Mouse (Mus musculus) forebrain, embryonic 11.5 days (tissue): ENCODE measurements around the gene Irak2. TPM values are rescaled to one million over a fixed set of nuclear protein-coding genes. Genes with fewer than 3 reads are reported as not detected.

Experiments used
- ATAC-seq: fragments of 200-750 bp; cut with Nextera tagmentation; replicated peaks from 2 replicates; pipeline ENCODE4 v1.8.0; 2017; ENCODE audit warnings: moderate TSS enrichment; ENCODE audit not compliant: low FRiP score
- DNase-seq: peaks from one replicate; pipeline ENCODE4 v3.0.0-alpha.2; 2017; ENCODE audit warnings: low spot score
- H3K27ac ChIP-seq: fragments of 300-500 bp; sonication (generic); 2 replicates; pipeline ENCODE4 v1.5.1; 2014; ENCODE audit warnings: low read depth, low read length
- H3K27me3 ChIP-seq: fragments of 300-500 bp; sonication (generic); 2 replicates; pipeline ENCODE4 v1.6.1; 2014; ENCODE audit warnings: mild to moderate bottlenecking, low read length, mixed read lengths; ENCODE audit not compliant: control insufficient read depth, insufficient read depth
- H3K36me3 ChIP-seq: fragments of 300-500 bp; sonication (generic); 2 replicates; pipeline ENCODE4 v1.6.1; 2014; ENCODE audit warnings: mild to moderate bottlenecking, low read length, moderate library complexity, mixed read lengths; ENCODE audit not compliant: control insufficient read depth, insufficient read depth
- H3K4me1 ChIP-seq: fragments of 300-500 bp; sonication (generic); replicated peaks from 2 replicates; pipeline ENCODE4 v1.6.1; 2014; ENCODE audit warnings: low read length, mixed read lengths; ENCODE audit not compliant: control insufficient read depth, insufficient read depth
- H3K4me2 ChIP-seq: fragments of 300-500 bp; sonication (generic); 2 replicates; pipeline ENCODE4 v1.6.1; 2014; ENCODE audit warnings: low read depth, mild to moderate bottlenecking, low read length, moderate library complexity, mixed read lengths; ENCODE audit not compliant: severe bottlenecking
- H3K4me3 ChIP-seq: fragments of 300-500 bp; sonication (generic); 2 replicates; pipeline ENCODE4 v1.5.1; 2014; ENCODE audit warnings: low read depth, low read length
- H3K9ac ChIP-seq: fragments of 300-500 bp; sonication (generic); 2 replicates; pipeline ENCODE4 v1.6.1; 2014; ENCODE audit warnings: low read length
- H3K9me3 ChIP-seq: fragments of 300-500 bp; sonication (generic); 2 replicates; pipeline ENCODE4 v1.6.1; 2016; ENCODE audit warnings: low read length, mixed read lengths; ENCODE audit not compliant: control insufficient read depth
- WGBS: fragments of 180-500 bp; shearing (Covaris S2); extraction: QIAGEN DNeasy Blood & Tissue Kit; methylation state at CpG from one replicate; pipeline ENCODE4 v1.1.7; 2014; 5-methylcytosine and 5-hydroxymethylcytosine counted together
- polyA plus RNA-seq: library from polyadenylated mRNA; unstranded; fragments of >200 nt; fragmentation: Nextera tagmentation; extraction: Ambion mirVana; gene quantifications from 2 replicates; pipeline ENCODE4 v1.2.1, GENCODE M21; 2014

Gene Irak2
- polyA plus RNA-seq, 1 experiment from 2014 or later, result 1.6 TPM

GRCm38 (mm10) chr6:113714797-113715196 lies 76.5 kb downstream of the Irak2 start:
- ATAC-seq (no peak), DNase-seq (no peak)
- Histone ChIP-seq H3K27me3 (no peaks in the 10 kb centered on the region), H3K4me3 (no peak overlapping the region), H3K4me1 (no peaks in the 10 kb centered on the region), H3K4me2 (no peak overlapping the region), H3K9me3 (no peaks in the 10 kb centered on the region), H3K36me3 (peaks cover 4% of the 10 kb centered on the region; the same call in 1 of the 2 replicates), H3K9ac (no peak overlapping the region), H3K27ac (no peak overlapping the region)
- 91% methylated on average over 1 of the region's 1 CpGs for WGBS

- Histone ChIP-seq H3K27me3 (no peaks in the 10 kb centered on the region), H3K9ac (no peak overlapping the region), H3K4me2 (no peak overlapping the region), H3K9me3 (no peaks in the 10 kb centered on the region), H3K4me1 (no peaks in the 10 kb centered on the region), H3K27ac (no peak overlapping the region), H3K36me3 (no peaks in the 10 kb centered on the region; the same call in 1 of the 2 replicates), H3K4me3 (no peak overlapping the region)
- DNase-seq, result no peak
- WGBS, result 98% methylated on average over 3 of the region's 3 CpGs
- ATAC-seq, result no peak
These were observed 79.3 kb downstream of the Irak2 start for GRCm38 (mm10) chr6:113717541-113717940.

GRCm38 (mm10) chr6:113719878-113720277 lies 81.6 kb downstream of the Irak2 start, which contains the start of gene Ghrl:
Ghrl (minus strand) TSS chr6:113719880.
- Histone ChIP-seq H3K9ac (no peak within 1 kb of the TSS), H3K4me2 (no peak within 1 kb of the TSS), H3K27me3 (no peaks in the 10 kb centered on the region), H3K4me1 (no peaks in the 10 kb centered on the region), H3K27ac (no peak within 1 kb of the TSS), H3K36me3 (no peaks in the 10 kb centered on the region), H3K4me3 (no peak within 1 kb of the TSS), H3K9me3 (no peaks in the 10 kb centered on the region)
- ATAC-seq, result no peak
- no peak for DNase-seq
- 98% methylated on average over 3 of the region's 3 CpGs for WGBS

- WGBS, result 93% methylated on average over 4 of the region's 4 CpGs
- Histone ChIP-seq H3K4me2 (no peak overlapping the region), H3K4me3 (no peak overlapping the region), H3K9me3 (no peaks in the 10 kb centered on the region), H3K36me3 (no peaks in the 10 kb centered on the region), H3K9ac (no peak overlapping the region), H3K27me3 (no peaks in the 10 kb centered on the region), H3K27ac (no peak overlapping the region), H3K4me1 (no peaks in the 10 kb centered on the region)
- ATAC-seq (no peak), DNase-seq (no peak)
These were observed 82.8 kb downstream of the Irak2 start for GRCm38 (mm10) chr6:113721061-113721460.

- Histone ChIP-seq H3K27me3 (no peaks in the 10 kb centered on the region), H3K9me3 (no peaks in the 10 kb centered on the region), H3K27ac (no peak overlapping the region), H3K9ac (no peak overlapping the region), H3K4me2 (no peak overlapping the region), H3K4me3 (no peak overlapping the region), H3K4me1 (no peaks in the 10 kb centered on the region), H3K36me3 (peaks cover 8% of the 10 kb centered on the region)
- 91% methylated on average over 7 of the region's 7 CpGs for whole genome bisulfite sequencing
- ATAC-seq (no peak), DNase-seq (no peak)
These were observed 89.9 kb downstream of the Irak2 start for GRCm38 (mm10) chr6:113728181-113728580.

- no peak overlapping the region for H3K4me2 ChIP-seq
- no peak overlapping the region for H3K9ac ChIP-seq
- no peaks in the 10 kb centered on the region for H3K4me1 ChIP-seq
- DNase-seq (no peak), ATAC-seq (no peak)
- H3K27ac ChIP-seq, result no peak overlapping the region
- no peak overlapping the region for H3K4me3 ChIP-seq
- H3K27me3 ChIP-seq, result no peaks in the 10 kb centered on the region
- H3K36me3 ChIP-seq, result peaks cover 8% of the 10 kb centered on the region
- WGBS, result 96% methylated on average over 3 of the region's 3 CpGs
- no peaks in the 10 kb centered on the region for H3K9me3 ChIP-seq
These were observed 93.0 kb downstream of the Irak2 start for GRCm38 (mm10) chr6:113731296-113731695.

GRCm38 (mm10) chr6:113737318-113738046 lies 99.2 kb downstream of the Irak2 start:
- Histone ChIP-seq H3K27me3 (no peaks in the 10 kb centered on the region), H3K4me2 (no peak overlapping the region), H3K9ac (no peak overlapping the region), H3K4me1 (no peaks in the 10 kb centered on the region; the same call in 1 of the 2 replicates), H3K27ac (no peak overlapping the region), H3K9me3 (no peaks in the 10 kb centered on the region), H3K4me3 (no peak overlapping the region), H3K36me3 (no peaks in the 10 kb centered on the region; the same call in 1 of the 2 replicates)
- WGBS, result 89% methylated on average over 9 of the region's 9 CpGs
- DNase-seq, result no peak
- no peak for ATAC-seq

- peak; percentile 90 for ATAC-seq
- no peaks in the 10 kb centered on the region; the same call in 1 of the 2 replicates for H3K36me3 ChIP-seq
- H3K4me2 ChIP-seq, result peak within 1 kb of the TSS; percentile 69
- 7% methylated on average over 41 of the region's 41 CpGs for WGBS
- no peaks in the 10 kb centered on the region; the same call in 1 of the 2 replicates for H3K4me1 ChIP-seq
- H3K4me3 ChIP-seq, result peak within 1 kb of the TSS; percentile 75
- no peaks in the 10 kb centered on the region for H3K27me3 ChIP-seq
- peak within 1 kb of the TSS; percentile 90 for H3K9ac ChIP-seq
- DNase-seq, result peak; percentile 93
- H3K27ac ChIP-seq, result no peak within 1 kb of the TSS
- no peaks in the 10 kb centered on the region for H3K9me3 ChIP-seq
These were observed 102.3 kb downstream of the Irak2 start, which contains the start of gene Sec13 for GRCm38 (mm10) chr6:113740236-113741217. Sec13 (minus strand) TSS chr6:113740743.
